Mouse (Mus musculus): Measurements from ENCODE around the gene Ppfia2. TPM values are rescaled to one million over a fixed set of nuclear protein-coding genes. Genes with fewer than 3 reads are reported as not detected.

The Ppfia2 gene
- polyA plus RNA-seq (2014; fragmentation: Nextera tagmentation; extraction: Ambion mirVana), result 6.2 and 7.8 TPM in 2 replicates

DNA sequence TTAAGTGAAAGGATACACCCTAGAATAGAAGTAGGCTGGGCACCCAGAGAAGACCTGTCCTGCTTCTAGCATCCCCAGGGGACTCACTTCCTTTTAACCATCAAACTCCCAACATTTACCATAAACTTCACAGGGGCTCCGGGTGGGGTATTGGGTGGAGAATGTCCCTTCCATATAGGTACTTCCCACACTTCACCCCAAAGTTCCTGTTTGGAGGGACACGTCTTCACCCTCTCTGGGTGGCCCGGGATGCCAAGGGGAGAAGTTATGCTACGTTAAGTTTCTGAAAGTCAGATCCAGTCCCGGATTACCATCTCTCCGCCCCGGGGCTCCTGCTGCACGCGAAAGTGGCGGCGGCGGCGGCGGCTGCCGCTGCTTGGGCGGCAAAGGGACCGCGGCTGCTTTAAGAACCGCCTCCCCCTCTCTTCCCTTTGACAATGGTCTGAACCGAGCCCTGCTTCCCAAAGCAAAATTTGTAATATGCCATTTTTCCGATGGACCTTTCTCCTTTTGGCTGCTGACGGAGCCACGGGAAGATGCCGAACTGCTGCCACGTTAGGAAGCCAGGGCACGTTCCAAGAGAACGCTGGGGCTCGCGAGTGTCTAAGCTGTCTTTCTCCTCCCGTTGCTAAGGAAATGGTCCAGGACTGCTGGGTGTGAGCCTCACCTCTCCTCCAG lies at the start of gene Ppfia2:
Ppfia2 (plus strand) TSS at position 485 of the 678 bp plus-strand sequence.
- ATAC-seq (ENCODE audit: low FRiP score) (peak; percentile 88), DNase-seq (ENCODE audit: low spot score) (peak; percentile 83)
- H3K27ac ChIP-seq (ENCODE audit: low read depth, low read length), result no peak within 1 kb of the TSS
- H3K9me3 ChIP-seq (ENCODE audit: control insufficient read depth, low read length), result no peaks in the 10 kb centered on the region
- peak within 1 kb of the TSS; percentile 53 for H3K4me3 ChIP-seq (ENCODE audit: low read depth, low read length)
- no peaks in the 10 kb centered on the region for H3K36me3 ChIP-seq (ENCODE audit: control insufficient read depth, insufficient read depth, low read length)
- H3K27me3 ChIP-seq (ENCODE audit: control insufficient read depth, insufficient read depth, low read length), result no peaks in the 10 kb centered on the region
- WGBS, result under 1% methylated on average over 30 of the region's 30 CpGs
- peak within 1 kb of the TSS; percentile 87 for H3K4me2 ChIP-seq (replicated peaks; ENCODE audit: low read depth, low read length)
- no peaks in the 10 kb centered on the region for H3K4me1 ChIP-seq (replicated peaks; ENCODE audit: control insufficient read depth, insufficient read depth, low read length)
- H3K9ac ChIP-seq (ENCODE audit: low read depth, low read length), result peak within 1 kb of the TSS; percentile 38

DNA sequence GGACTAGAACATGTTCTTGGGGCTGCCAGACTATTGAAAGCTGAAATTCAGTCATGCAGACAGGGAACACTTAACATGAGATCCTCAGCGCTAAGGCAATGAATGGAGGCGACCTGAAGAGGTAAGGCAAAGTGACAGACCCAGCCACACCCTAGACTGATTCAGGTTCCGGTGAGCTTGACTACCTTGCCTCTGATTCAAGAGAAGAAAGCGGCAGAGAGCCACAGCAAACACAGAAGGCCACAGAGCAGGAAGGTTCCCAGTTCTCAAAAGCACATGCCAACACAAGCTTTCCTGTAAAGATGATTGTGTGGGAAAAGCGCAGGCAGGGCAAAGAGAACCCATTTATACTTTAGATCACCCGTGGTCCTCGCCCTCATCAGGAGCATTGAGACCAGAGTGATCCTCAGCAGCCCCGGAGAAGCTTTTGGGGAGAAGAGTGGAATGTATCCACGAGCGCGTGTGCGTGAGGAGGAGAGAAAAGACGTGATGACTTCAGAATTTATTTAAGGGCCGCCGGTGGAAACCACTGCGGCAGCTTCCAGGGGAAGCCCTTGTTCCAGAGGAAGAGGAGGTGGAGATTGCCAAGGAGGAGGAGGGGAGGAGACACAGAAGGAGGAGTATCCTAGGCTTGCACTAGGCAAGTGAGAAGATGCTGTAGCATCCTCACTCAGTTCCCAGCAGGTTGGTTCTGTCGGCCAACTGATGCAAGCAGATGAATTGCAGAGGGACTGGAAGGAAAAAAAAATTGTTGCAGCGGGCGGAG lies 1.0 kb upstream of the Ppfia2 start:
- H3K27ac ChIP-seq (ENCODE audit: low read depth, low read length), result no peak overlapping the region
- peak; percentile 58 for DNase-seq (ENCODE audit: low spot score)
- peak overlapping the region; percentile 38; the same call in 1 of the 2 replicates for H3K9ac ChIP-seq (ENCODE audit: low read depth, low read length)

DNA sequence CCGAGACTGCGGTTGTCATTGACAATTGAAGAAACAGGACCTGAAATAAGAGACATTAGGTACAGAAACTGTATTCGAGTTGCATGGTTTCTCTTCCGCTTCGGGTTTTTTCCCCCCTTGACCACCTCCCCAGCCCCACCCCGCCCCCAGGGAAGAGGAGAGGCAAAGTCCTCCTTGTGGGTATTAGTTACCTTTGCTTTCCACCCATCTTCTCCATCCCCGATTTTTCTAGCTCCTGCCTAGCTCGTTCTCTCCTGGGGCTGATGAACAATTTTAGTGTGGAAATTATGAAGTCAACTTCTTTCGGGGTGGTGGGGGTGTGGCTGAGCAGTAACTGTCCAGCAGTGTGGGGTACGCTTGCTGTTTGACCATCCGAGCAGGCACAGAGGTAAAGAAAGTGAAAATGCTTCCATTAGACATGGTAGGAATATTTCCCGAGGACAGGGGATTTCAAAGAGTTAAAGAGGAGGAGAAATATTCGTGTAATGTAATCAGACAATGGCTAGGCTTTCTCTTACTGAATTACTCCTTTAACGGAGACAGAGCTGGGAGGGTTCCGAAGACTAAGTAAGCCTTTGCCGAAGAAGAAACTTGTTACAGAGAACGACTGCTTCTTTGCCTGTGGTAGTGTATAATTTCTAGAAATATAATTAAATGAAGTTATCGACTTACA lies 530 bp downstream of the Ppfia2 start:
- no peak overlapping the region for H3K27ac ChIP-seq (ENCODE audit: low read depth, low read length)
- no peaks in the 10 kb centered on the region for H3K36me3 ChIP-seq (ENCODE audit: control insufficient read depth, insufficient read depth, low read length)
- 12% methylated on average over 18 of the region's 18 CpGs for WGBS
- ATAC-seq (ENCODE audit: low FRiP score) (peak; percentile 32), DNase-seq (ENCODE audit: low spot score) (no peak)
- H3K4me2 ChIP-seq (replicated peaks; ENCODE audit: low read depth, low read length), result peak overlapping the region; percentile 87
- no peaks in the 10 kb centered on the region for H3K9me3 ChIP-seq (ENCODE audit: control insufficient read depth, low read length)
- H3K9ac ChIP-seq (ENCODE audit: low read depth, low read length), result peak overlapping the region; percentile 38
- no peaks in the 10 kb centered on the region for H3K27me3 ChIP-seq (ENCODE audit: control insufficient read depth, insufficient read depth, low read length)
- peak overlapping the region; percentile 53 for H3K4me3 ChIP-seq (ENCODE audit: low read depth, low read length)
- H3K4me1 ChIP-seq (replicated peaks; ENCODE audit: control insufficient read depth, insufficient read depth, low read length), result no peaks in the 10 kb centered on the region

More for the DNA sequence above, 1.0 kb upstream of the Ppfia2 start:
- 3% methylated on average over 19 of the region's 19 CpGs for WGBS
- Histone ChIP-seq H3K36me3 (ENCODE audit: control insufficient read depth, insufficient read depth, low read length) (no peaks in the 10 kb centered on the region), H3K4me3 (ENCODE audit: low read depth, low read length) (peak overlapping the region; percentile 53), H3K9me3 (ENCODE audit: control insufficient read depth, low read length) (no peaks in the 10 kb centered on the region), H3K4me2 (replicated peaks; ENCODE audit: low read depth, low read length) (peak overlapping the region; percentile 87), H3K4me1 (replicated peaks; ENCODE audit: control insufficient read depth, insufficient read depth, low read length) (no peaks in the 10 kb centered on the region), H3K27me3 (ENCODE audit: control insufficient read depth, insufficient read depth, low read length) (no peaks in the 10 kb centered on the region)
- peak; percentile 76 for ATAC-seq (ENCODE audit: low FRiP score)

DNA sequence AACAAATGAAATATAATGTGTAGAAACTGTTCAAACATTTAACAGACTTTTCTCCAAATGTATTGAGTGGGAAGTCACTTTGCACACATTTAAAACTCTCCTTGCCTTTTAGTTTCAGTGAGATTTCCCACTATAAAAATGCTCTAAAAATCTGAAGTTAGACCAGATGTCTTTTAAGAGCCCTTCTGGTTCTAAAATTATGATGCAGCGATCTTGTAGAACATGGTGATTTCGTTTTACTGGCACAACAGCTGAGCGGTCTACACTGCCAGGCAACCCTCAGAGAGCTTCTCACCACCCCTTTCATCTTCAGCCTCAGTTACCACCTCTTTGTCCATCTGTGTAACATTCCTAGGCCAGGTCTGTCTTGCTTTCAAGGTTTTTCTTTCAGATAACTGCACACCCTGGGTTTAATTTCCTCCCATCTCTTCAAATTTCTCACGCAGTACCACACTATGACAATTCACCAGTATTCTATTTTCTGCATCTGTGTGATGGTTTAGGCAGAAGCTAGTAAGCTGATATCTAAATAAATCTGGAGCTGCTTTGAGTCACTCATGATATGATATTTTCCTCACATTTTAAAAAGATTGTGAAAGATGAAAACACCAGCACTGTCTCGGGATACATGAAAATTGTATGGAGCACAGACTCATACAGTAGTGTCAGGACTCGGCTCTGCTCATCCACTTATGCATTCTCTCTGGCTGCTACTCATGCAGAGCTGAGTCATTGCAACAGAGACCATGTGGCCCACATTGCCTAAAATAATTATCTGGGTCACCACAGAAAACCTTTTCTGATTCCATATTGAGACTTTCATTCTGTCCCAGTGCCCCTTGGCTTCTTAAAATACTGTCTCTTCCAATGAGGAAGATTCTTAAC lies 39.4 kb downstream of the Ppfia2 start:
- DNase-seq (ENCODE audit: low spot score) (no peak), ATAC-seq (ENCODE audit: low FRiP score) (no peak)
- Histone ChIP-seq H3K36me3 (ENCODE audit: control insufficient read depth, insufficient read depth, low read length) (no peaks in the 10 kb centered on the region), H3K4me2 (replicated peaks; ENCODE audit: low read depth, low read length) (no peak overlapping the region), H3K27me3 (ENCODE audit: control insufficient read depth, insufficient read depth, low read length) (no peaks in the 10 kb centered on the region), H3K4me3 (ENCODE audit: low read depth, low read length) (no peak overlapping the region), H3K9ac (ENCODE audit: low read depth, low read length) (no peak overlapping the region), H3K27ac (ENCODE audit: low read depth, low read length) (no peak overlapping the region), H3K9me3 (ENCODE audit: control insufficient read depth, low read length) (no peaks in the 10 kb centered on the region), H3K4me1 (replicated peaks; ENCODE audit: control insufficient read depth, insufficient read depth, low read length) (no peaks in the 10 kb centered on the region)
- 86% methylated on average over 6 of the region's 6 CpGs for WGBS

DNA sequence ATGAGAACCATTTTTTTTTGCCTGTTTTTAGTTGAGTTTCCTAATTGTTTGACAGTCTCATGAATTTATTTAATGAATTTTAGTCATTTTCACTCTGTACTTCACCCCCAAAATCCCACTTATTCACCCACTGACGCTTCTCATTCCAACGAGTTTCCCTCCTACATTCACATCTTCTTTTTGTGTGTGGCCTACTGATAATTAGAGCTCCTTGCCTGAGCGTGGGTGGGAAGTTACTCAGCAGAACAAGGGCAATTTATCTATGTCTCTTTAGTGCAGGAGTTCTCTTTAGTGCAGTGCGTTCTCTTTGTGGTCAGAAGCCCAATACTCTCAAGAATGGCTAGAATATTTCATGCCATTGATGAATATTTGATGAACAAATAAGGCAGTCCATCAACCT lies 95.9 kb downstream of the Ppfia2 start:
- ATAC-seq (ENCODE audit: low FRiP score) (no peak), DNase-seq (ENCODE audit: low spot score) (no peak)
- no peak overlapping the region for H3K4me2 ChIP-seq (replicated peaks; ENCODE audit: low read depth, low read length)
- H3K27me3 ChIP-seq (ENCODE audit: control insufficient read depth, insufficient read depth, low read length), result no peaks in the 10 kb centered on the region
- no peak overlapping the region for H3K4me3 ChIP-seq (ENCODE audit: low read depth, low read length)
- no peaks in the 10 kb centered on the region for H3K9me3 ChIP-seq (ENCODE audit: control insufficient read depth, low read length)
- WGBS, result 60% methylated on average over 4 of the region's 4 CpGs
- H3K4me1 ChIP-seq (replicated peaks; ENCODE audit: control insufficient read depth, insufficient read depth, low read length), result no peaks in the 10 kb centered on the region
- no peak overlapping the region for H3K9ac ChIP-seq (ENCODE audit: low read depth, low read length)
- H3K27ac ChIP-seq (ENCODE audit: low read depth, low read length), result no peak overlapping the region
- H3K36me3 ChIP-seq (ENCODE audit: control insufficient read depth, insufficient read depth, low read length), result no peaks in the 10 kb centered on the region

DNA sequence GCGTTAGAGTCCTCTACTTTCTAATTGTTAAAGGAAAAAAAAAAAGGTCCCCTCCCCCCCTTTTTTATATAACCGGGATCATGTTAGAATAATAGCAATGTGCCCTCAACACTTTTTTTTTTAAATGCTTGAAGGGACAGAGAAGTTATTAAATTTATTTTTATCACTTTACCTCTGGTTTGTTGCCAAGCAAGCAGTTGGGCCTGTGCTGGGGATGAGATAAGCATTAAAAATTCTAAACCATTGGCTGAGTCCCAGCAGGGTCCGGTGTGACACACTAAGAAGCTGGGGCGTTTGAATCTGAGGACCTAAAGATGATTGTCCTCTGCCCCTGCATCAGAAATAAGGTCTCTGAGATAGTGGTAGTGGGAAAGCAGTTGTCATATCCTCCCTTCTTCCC lies 114.9 kb downstream of the Ppfia2 start:
- no peaks in the 10 kb centered on the region for H3K36me3 ChIP-seq (ENCODE audit: control insufficient read depth, insufficient read depth, low read length)
- ATAC-seq (ENCODE audit: low FRiP score) (no peak), DNase-seq (ENCODE audit: low spot score) (no peak)
- H3K9ac ChIP-seq (ENCODE audit: low read depth, low read length), result no peak overlapping the region
- no peaks in the 10 kb centered on the region for H3K4me1 ChIP-seq (replicated peaks; ENCODE audit: control insufficient read depth, insufficient read depth, low read length)
- 88% methylated on average over 4 of the region's 4 CpGs for WGBS
- H3K4me2 ChIP-seq (replicated peaks; ENCODE audit: low read depth, low read length), result no peak overlapping the region
- no peaks in the 10 kb centered on the region for H3K27me3 ChIP-seq (ENCODE audit: control insufficient read depth, insufficient read depth, low read length)
- H3K27ac ChIP-seq (ENCODE audit: low read depth, low read length), result no peak overlapping the region
- no peak overlapping the region for H3K4me3 ChIP-seq (ENCODE audit: low read depth, low read length)
- H3K9me3 ChIP-seq (ENCODE audit: control insufficient read depth, low read length), result no peaks in the 10 kb centered on the region

DNA sequence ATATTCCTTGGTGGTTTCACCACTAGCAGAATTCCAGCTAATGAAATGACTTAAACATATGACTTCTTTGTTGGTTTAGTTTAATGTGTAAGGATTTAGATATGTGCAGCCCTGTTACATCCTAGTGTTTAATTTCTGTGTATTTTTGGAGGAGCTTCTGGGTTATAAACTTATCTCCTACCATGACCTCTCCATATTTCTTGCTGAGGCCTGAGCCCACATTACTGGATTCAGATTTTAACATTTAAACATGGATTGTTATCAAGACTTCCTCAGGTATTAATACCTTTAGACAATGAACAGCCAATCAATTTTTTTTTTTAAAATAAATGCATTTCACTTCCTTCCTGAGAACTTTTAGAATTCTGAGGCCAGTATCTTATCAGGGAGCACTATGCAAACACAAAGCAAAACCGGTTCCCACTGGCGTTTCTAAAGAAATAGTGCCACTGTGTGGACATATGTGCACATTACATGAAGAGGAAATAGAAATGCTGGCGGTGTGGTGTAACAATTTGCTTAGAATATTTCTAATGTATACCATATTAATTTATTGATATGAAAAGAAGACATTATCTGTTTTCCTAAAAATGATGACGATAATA lies 115.4 kb downstream of the Ppfia2 start:
- no peaks in the 10 kb centered on the region for H3K4me1 ChIP-seq (replicated peaks; ENCODE audit: control insufficient read depth, insufficient read depth, low read length)
- ATAC-seq (ENCODE audit: low FRiP score), result peak; percentile 77
- 3% methylated on average over 4 of the region's 4 CpGs for WGBS

DNA sequence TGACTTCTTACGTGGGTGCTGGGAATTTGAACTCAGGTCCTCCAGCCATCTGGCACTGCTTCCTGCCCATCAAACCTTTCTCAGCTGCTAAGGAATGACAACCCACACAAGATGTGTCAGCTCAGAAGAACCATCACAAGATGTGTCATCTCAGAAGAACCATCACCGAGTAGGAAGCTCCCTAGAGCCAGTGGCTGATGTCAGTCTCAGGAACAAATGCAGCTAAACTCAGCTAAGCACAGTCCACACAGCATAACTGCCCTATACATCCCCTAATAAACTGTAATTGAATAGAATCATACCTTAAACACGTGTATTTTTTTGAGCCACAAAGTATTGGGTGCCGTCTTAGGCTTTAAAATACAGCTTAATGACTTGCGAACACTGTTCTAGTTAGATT lies 117.7 kb downstream of the Ppfia2 start:
- no peak for DNase-seq (ENCODE audit: low spot score)
- Histone ChIP-seq H3K36me3 (ENCODE audit: control insufficient read depth, insufficient read depth, low read length) (no peaks in the 10 kb centered on the region), H3K27ac (ENCODE audit: low read depth, low read length) (no peak overlapping the region), H3K27me3 (ENCODE audit: control insufficient read depth, insufficient read depth, low read length) (no peaks in the 10 kb centered on the region), H3K9me3 (ENCODE audit: control insufficient read depth, low read length) (no peaks in the 10 kb centered on the region), H3K9ac (ENCODE audit: low read depth, low read length) (no peak overlapping the region), H3K4me3 (ENCODE audit: low read depth, low read length) (no peak overlapping the region), H3K4me1 (replicated peaks; ENCODE audit: control insufficient read depth, insufficient read depth, low read length) (no peaks in the 10 kb centered on the region), H3K4me2 (replicated peaks; ENCODE audit: low read depth, low read length) (no peak overlapping the region)
- no peak for ATAC-seq (ENCODE audit: low FRiP score)
- 77% methylated on average over 5 of the region's 5 CpGs for WGBS

More for the DNA sequence above, 115.4 kb downstream of the Ppfia2 start:
- Histone ChIP-seq H3K4me3 (ENCODE audit: low read depth, low read length) (no peak overlapping the region), H3K4me2 (replicated peaks; ENCODE audit: low read depth, low read length) (no peak overlapping the region), H3K27ac (ENCODE audit: low read depth, low read length) (no peak overlapping the region), H3K36me3 (ENCODE audit: control insufficient read depth, insufficient read depth, low read length) (no peaks in the 10 kb centered on the region), H3K9ac (ENCODE audit: low read depth, low read length) (no peak overlapping the region), H3K27me3 (ENCODE audit: control insufficient read depth, insufficient read depth, low read length) (no peaks in the 10 kb centered on the region), H3K9me3 (ENCODE audit: control insufficient read depth, low read length) (no peaks in the 10 kb centered on the region)
- DNase-seq (ENCODE audit: low spot score), result peak; percentile 66
